Mouse (Mus musculus): ENCODE data around the gene A530032D15Rik.
"Not testable (repeated sequence)": the region's sequence is repeated elsewhere in the genome, so short reads cannot be mapped to it uniquely, and the experiment has no call there.

A530032D15Rik gene

GRCm38 (mm10) chr1:85109753-85110152, at the start of gene A530032D15Rik:
TSS of gene A530032D15Rik (minus strand) at chr1:85109853.
- not testable (repeated sequence) for DNase-seq

- DNase-seq = not testable (repeated sequence)
Measured at GRCm38 (mm10) chr1:85155151-85155550, 45.5 kb upstream of the A530032D15Rik start.

- DNase-seq = not testable (repeated sequence)
Measured at GRCm38 (mm10) chr1:85133671-85134070, 24.0 kb upstream of the A530032D15Rik start.

GRCm38 (mm10) chr1:85121841-85122240, 12.2 kb upstream of the A530032D15Rik start:
- DNase-seq = not testable (repeated sequence)

GRCm38 (mm10) chr1:85118341-85118740, 8.7 kb upstream of the A530032D15Rik start:
- DNase-seq = not testable (repeated sequence)

- not testable (repeated sequence) for DNase-seq
Measured at GRCm38 (mm10) chr1:85117537-85117936, 7.9 kb upstream of the A530032D15Rik start.

GRCm38 (mm10) chr1:85114666-85115402, 5.2 kb upstream of the A530032D15Rik start:
- DNase-seq = not testable (repeated sequence)

- not testable (repeated sequence) for DNase-seq
Measured at GRCm38 (mm10) chr1:85114078-85114477, 4.4 kb upstream of the A530032D15Rik start.

- DNase-seq = not testable (repeated sequence)
Measured at GRCm38 (mm10) chr1:85112889-85113288, 3.2 kb upstream of the A530032D15Rik start.

GRCm38 (mm10) chr1:85112266-85112665, 2.6 kb upstream of the A530032D15Rik start:
- DNase-seq = not testable (repeated sequence)

- not testable (repeated sequence) for DNase-seq
Measured at GRCm38 (mm10) chr1:85111572-85111971, 1.9 kb upstream of the A530032D15Rik start.

GRCm38 (mm10) chr1:85110876-85111275, 1.2 kb upstream of the A530032D15Rik start:
- not testable (repeated sequence) for DNase-seq

- not testable (repeated sequence) for DNase-seq
Measured at GRCm38 (mm10) chr1:85106013-85106412, 3.6 kb downstream of the A530032D15Rik start.

- not testable (repeated sequence) for DNase-seq
Measured at GRCm38 (mm10) chr1:85105336-85105735, 4.3 kb downstream of the A530032D15Rik start.

- not testable (repeated sequence) for DNase-seq
Measured at GRCm38 (mm10) chr1:85101754-85102153, 7.9 kb downstream of the A530032D15Rik start.

GRCm38 (mm10) chr1:85099864-85100263, 9.8 kb downstream of the A530032D15Rik start, which contains the start of gene Gm10553:
TSS of gene Gm10553 (plus strand) at chr1:85100164.
- not testable (repeated sequence) for DNase-seq

GRCm38 (mm10) chr1:85099081-85099480, 10.6 kb downstream of the A530032D15Rik start:
- DNase-seq = not testable (repeated sequence)

GRCm38 (mm10) chr1:85093011-85093572, 16.6 kb downstream of the A530032D15Rik start:
- not testable (repeated sequence) for DNase-seq

GRCm38 (mm10) chr1:85092169-85092568, 17.5 kb downstream of the A530032D15Rik start:
- not testable (repeated sequence) for DNase-seq

GRCm38 (mm10) chr1:85086211-85086610, 23.4 kb downstream of the A530032D15Rik start:
- DNase-seq = not testable (repeated sequence)

GRCm38 (mm10) chr1:85084803-85085202, 24.9 kb downstream of the A530032D15Rik start:
- DNase-seq = not testable (repeated sequence)

GRCm38 (mm10) chr1:85073099-85073498, 36.6 kb downstream of the A530032D15Rik start:
- DNase-seq = not testable (repeated sequence)

GRCm38 (mm10) chr1:85071690-85072089, 38.0 kb downstream of the A530032D15Rik start:
- DNase-seq = not testable (repeated sequence)

GRCm38 (mm10) chr1:85035801-85036200, 73.9 kb downstream of the A530032D15Rik start:
- DNase-seq = not testable (repeated sequence)
